Mouse (Mus musculus) hematopoietic stem cell, adult 5-6 weeks (primary cell): ENCODE measurements at regions not wholly inside any gene's neighbourhood (a gene's known extent, or its start where the extent isn't known, plus 50 kb on each side); places are given as distances from the start of the nearest gene placed in this dataset.

ENCODE experiments used
- ATAC-seq, 2 experiments: fragments of 125-278 bp in 1 of 2; replicated peaks in 1 of 2; 2 replicates each; pipeline ENCODE4 v1.8.0; 2016 to 2017; ENCODE audit warnings: inconsistent platforms in 2 of 2, mild to moderate bottlenecking in 2 of 2, moderate number of reproducible peaks in 2 of 2, low read depth in 1 of 2, moderate TSS enrichment in 1 of 2; ENCODE audit not compliant: low FRiP score in 2 of 2, poor library complexity in 2 of 2, severe bottlenecking in 2 of 2, insufficient read depth in 1 of 2, low TSS enrichment in 1 of 2

GRCm38 (mm10) chr6:31320141-31320830 is 78.2 kb upstream of the Mkln1 start:
- ATAC-seq = no peak

DNA sequence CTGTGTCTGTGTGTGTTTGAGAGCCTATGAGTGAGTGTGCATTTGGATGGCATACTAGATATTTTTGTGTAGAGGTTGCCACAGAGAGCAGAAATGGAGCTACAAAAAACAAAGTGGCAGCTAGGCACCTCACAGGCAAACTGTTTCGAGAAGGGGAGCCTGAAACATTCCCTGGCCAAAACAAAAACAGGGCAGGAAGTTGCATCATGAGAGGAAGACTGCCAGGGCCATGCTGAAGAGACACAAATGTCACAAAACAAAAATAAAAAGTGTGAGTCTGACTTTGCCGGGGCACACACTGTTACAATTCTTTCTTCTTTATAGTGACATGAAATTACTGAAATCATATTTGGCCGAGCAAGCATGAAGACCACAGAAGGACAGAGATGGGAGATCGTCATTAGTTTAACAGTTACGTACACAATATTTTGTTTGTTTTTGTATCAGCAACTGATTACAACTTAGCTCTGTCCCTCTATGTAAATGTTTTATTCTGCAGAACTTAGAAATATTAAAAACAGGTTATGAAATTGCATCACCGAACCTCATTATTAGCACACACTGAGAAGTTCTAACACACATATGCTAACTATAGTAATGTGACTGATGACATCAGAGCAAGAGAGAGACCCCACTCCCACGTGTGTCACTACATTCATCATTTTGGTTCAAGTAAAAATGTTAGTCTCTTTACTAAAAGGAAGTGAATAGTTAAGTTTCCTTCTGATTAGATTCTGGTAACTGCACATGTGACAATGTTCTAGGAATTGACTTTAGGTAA is 77.3 kb upstream of the Mkln1 start:
- ATAC-seq = no peak

DNA sequence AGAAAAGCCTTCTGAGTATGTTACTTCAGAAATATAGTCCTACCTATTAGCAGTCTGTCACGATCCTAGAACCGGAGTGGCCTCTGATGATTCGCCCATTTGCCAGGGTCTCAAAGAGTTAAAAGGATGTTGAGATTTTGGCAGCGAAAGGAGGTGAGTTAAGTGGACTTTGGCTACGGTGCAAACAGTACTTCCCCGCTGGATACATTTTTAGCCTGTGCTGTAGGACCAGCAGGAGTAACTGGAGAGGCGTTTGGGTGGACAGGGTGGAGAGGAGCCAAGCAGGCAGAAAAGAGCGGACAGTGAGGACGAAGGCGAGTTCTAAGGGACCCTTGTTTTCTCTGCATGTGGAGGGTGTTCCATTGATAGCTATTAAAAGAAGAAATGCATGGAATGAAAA is 76.6 kb upstream of the Mkln1 start:
- no peak for ATAC-seq

DNA sequence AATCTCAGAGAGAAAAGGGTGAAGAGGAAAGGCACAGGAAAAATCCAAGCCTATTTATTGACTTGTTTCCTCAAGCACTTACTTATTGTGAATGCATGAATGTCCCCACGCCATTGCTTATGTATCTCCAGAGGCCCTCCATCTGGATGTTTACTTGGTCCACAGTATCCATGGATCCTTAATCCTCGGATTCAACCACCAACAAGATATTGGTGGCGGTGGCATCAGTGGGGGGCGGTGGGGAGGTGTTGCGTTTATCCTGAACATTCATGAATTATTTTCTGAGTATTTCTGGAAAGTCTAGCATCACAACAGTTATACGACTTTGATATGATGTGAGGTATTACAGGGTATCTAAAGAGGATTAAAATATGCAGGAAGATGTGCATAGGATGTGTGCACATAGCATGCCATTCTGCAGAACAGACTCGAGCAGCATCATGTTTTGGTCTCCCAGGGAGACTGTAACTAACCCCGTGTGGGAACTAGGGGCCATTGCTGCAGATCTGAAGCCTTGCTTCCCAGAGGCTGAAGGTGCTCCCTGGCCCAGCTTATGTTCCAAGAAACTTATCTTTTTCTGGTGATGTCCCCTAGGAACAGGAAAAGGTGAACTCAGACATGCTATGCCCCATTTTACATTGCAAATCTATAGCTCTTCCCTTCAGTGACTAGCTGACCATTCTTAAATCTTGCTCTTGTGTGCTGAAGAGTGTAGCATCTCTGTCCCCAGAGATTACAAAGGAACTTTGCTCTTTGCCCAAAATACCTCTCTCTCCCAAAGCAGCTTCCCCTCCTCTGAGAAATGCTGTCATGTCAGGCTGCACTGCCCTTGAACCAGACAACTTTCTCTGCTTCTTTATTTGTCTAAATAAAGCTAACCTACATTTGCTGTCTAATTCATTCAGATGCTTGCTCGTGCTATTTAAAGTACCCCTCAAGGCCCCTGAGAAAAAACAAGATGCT is 75.0 kb upstream of the Mkln1 start:
- ATAC-seq = no peak

DNA sequence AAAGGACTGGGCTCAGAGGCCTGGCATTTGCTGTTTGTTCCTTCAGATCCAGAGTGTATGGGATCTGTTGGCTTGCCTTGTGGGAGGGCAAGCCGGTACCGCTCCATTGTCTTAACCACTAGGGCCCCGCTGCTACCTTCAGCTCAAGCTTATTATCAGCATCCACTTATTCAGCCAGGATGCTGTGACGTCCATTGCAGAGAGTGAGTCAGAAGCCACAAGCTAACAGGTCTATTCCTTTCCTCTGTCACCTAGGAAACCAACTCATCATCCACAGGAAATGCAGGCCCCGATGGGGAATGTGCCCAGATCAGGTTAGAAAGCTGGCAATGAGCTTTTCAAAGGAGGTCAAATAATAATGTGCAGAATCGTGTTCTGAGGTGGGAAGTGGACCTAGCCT is 73.8 kb upstream of the Mkln1 start:
- peak; percentile 51 to 94 for ATAC-seq

- ATAC-seq = no peak
Measured at GRCm38 (mm10) chr6:31325621-31326020, 72.9 kb upstream of the Mkln1 start.

GRCm38 (mm10) chr6:31330327-31330726 is 68.2 kb upstream of the Mkln1 start:
- no peak for ATAC-seq

GRCm38 (mm10) chr6:31330868-31331267 is 67.7 kb upstream of the Mkln1 start:
- no peak for ATAC-seq

- no peak for ATAC-seq
Measured at GRCm38 (mm10) chr6:31332254-31332653, 66.3 kb upstream of the Mkln1 start.

DNA sequence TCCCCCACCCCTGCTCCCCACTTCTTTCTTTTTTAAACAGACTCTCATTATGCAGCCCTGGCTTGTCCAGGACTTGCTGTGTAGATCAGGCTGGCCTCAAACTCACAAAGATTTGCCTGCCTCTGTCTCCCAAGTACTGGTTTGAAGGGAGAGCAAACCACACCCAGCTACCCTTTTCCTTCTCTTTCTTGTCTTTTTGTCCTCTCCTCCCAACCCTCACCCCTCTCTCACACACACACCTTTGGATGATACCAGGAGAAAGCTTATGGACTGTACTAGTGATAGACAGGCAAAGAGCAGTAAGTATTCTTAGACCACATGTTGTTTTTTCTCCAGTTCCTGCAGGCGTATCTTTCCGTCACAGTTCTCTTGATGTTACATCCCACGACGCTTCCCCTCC is 65.8 kb upstream of the Mkln1 start:
- no peak for ATAC-seq

DNA sequence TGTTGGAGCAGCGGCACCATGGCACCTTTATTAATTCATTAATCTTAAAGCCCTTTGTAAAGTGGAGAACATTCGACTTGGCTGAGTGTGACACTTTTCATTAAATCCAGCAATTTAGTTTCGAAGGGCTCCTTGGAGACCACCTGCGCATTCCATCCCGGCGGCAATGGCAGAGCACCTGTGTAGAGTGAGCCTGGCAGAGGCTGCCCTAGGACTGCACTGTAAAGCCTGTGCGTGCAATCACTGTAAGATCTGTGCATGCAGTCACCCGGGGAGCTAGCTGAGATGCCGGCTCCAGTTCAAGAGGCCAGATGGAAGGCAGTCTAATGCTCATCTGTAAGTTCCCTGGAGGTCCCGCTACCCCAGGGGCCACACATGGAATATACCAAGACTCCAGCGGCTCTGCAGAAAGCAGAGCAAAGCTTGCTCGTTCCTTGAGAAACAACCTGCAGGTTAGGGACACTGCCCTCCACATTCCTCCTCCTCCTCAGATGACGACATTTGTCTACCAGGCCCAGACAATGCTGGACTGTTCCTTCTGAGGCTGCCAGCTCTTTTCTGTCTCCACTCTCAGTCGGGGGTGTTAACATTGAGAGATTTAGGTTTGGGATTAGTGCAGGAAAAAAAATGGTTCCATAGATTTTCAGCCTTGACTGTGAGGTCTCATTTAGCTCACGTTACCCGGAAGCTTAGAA is 65.2 kb upstream of the Mkln1 start:
- no peak for ATAC-seq

DNA sequence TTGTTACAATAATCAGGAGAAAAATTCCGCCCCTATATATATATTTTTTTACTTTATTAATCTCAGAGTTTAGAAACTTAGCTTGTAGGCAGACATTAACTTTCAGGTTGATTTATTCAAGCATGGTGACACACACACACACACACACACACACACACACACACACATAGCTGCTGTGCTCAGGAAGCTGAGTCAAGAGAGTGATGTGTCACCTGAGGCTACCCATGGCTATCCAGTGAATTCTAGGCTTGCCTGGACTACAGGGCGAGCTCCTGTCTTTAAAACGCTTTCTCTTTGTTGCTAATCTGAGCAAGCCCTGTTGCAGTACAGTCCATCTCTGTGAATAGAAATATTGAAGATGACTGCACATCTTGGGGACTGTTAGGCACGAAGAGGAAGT is 64.4 kb upstream of the Mkln1 start:
- no peak for ATAC-seq

- no peak for ATAC-seq
Measured at GRCm38 (mm10) chr6:31339122-31339947, 59.2 kb upstream of the Mkln1 start.

- no peak for ATAC-seq
Measured at GRCm38 (mm10) chr6:31339948-31340250, 58.6 kb upstream of the Mkln1 start.

GRCm38 (mm10) chr6:31345366-31346084 is 53.0 kb upstream of the Mkln1 start:
- ATAC-seq = no peak

- no peak for ATAC-seq
Measured at GRCm38 (mm10) chr6:31348333-31348732, 50.2 kb upstream of the Mkln1 start.
